Mouse (Mus musculus): Measurements from ENCODE around the gene Ankrd11.

- TF ChIP-seq CTCF (IDR thresholded peaks at IDR 0.05; ENCODE audit: low read depth, low read length) (no peak), POLR2A (IDR thresholded peaks at IDR 0.05; ENCODE audit: borderline replicate concordance, low read depth, low read length) (no peak)
Observed at GRCm38 (mm10) chr8:123043941-123044340, 1.9 kb upstream of the Ankrd11 start.
